Mouse (Mus musculus): Measurements from ENCODE around the gene Kif1b.
"Not testable (repeated sequence)": the region's sequence is repeated elsewhere in the genome, so short reads cannot be mapped to it uniquely, and the experiment has no call there.

The Kif1b gene

DNA sequence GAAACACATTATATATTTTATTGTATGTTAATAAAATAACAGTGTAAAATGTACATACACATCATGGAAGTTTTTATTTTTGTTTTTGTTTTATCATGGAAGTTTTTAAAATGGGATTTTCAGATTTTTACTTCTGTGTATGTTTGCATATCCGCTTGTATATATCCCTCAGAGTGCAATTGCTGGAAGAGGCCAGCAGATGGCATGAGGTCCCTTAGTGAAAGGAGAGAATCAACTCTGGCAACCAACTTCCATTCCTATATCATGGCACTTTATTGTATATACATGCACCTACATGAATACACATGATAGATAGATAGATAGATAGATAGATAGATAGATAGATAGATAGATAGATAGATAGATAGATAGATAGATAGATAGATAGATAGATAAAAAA is 34.4 kb downstream of the Kif1b start:
- DNase-seq (ENCODE audit: low read depth, low spot score) = peak; percentile 35

DNA sequence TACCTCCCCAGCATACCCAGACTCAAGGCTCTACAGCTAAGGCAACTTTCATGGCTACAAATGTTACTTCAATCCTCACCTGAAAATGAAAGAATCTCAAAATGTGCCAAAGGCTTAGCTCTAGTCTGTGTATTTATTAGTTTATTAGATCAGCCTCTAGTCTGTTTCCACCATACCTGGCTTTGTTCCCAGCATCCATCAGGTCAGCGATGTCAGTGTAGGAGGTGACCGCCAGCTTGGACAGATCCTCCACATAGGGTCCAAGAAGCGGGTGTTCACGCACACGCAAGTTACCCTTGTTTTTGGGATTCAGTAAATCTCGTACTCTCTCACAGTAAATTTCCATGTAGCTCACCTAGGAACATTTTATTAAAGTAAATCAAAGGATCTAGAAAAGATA is 37.0 kb downstream of the Kif1b start:
- no peak for DNase-seq (ENCODE audit: low read depth, low spot score)

DNA sequence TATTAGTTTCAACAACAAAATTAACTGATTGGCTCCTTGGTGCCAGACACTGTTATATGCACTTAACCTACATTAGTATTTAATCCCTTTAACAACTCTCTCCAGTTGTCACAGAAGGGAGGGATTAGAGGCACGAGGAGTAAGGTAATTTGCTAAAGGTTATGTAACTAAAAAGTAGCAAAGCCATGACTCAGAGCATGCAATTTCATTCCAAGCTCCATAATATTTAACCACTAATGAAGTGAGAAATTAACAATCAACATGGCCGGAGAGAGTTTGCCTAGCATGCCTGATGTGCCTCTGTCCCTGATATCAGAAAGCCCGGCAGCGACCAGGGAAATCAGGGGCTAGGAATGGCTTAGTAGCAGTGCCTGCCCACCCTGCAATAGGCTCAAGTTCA is 38.5 kb downstream of the Kif1b start:
- no peak for DNase-seq (ENCODE audit: low read depth, low spot score)

DNA sequence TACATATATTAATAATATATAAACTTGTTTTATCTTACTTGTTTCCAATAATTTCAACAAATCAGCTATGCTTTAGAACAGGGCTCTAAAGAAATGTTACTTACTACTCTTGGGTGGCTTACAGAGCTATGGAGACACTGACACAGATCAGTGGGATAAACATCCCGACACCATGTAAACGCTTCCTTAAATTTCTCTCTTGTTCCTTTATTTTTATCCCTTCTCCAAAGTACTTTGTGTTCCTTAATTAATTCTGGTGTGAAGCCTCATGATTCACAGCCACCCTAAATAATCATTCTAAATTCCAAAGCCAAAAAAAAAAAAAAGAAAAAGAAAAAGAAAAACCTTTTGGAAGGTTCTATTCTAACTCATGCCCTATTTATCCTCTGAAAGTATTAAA is 42.6 kb downstream of the Kif1b start:
- no peak for DNase-seq (ENCODE audit: low read depth, low spot score)

DNA sequence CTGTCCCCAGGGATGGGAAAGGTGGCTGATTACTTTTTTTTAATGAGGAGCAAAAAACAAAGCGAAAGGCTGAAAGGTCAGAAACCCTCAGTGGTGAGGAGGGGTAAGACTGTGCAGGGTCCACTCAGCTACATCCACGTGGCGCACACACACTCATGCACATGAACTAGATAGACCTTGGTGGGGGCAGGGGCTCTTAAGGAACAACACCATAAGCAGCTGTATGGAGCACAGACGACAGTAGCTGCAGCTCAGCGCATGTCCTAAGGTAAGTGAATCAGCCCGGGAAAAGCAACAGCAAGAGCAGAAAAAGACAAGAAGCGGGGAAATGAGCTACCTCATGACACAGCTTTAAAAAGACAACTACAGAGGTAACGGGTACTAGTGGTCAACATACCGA is 44.3 kb downstream of the Kif1b start:
- no peak for DNase-seq (ENCODE audit: low read depth, low spot score)

DNA sequence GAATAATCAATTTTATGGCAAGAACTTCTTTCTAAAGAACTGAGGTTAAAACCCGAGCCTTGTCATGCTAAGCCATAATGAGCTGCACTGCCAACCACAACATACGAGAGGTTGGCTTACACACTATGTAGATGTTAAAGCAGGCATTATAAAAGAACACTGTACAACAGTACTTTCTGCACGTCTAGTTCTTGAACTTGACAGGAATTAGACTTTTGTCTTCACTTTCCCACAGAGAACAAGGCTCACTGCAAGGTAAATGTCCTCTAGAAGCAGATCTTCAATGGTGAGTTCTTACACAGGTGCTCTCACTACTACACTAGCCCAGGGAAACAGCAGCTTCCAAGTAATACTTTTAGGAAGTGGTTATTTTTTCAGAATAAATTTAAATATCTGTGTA is 46.0 kb downstream of the Kif1b start:
- no peak for DNase-seq (ENCODE audit: low read depth, low spot score)

DNA sequence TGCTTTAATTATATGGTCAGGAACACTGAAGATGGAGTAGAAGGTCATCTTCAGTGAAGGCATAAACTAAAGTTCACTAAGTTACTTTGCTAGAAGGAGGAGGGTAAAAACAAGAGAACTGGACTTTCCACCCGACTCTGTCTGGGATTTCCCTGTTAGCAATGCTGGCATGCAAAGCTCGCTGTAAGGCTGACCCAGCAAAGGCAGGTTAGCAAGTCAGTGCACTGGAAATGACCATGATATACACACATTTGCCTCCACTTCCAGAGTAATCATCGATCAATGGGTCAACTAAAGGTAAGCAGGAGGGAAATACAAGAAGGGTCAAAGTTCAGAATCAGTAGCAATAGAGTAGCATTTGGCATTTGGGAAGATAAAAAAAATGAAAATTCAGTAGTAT is 46.6 kb downstream of the Kif1b start:
- DNase-seq (ENCODE audit: low read depth, low spot score) = no peak

DNA sequence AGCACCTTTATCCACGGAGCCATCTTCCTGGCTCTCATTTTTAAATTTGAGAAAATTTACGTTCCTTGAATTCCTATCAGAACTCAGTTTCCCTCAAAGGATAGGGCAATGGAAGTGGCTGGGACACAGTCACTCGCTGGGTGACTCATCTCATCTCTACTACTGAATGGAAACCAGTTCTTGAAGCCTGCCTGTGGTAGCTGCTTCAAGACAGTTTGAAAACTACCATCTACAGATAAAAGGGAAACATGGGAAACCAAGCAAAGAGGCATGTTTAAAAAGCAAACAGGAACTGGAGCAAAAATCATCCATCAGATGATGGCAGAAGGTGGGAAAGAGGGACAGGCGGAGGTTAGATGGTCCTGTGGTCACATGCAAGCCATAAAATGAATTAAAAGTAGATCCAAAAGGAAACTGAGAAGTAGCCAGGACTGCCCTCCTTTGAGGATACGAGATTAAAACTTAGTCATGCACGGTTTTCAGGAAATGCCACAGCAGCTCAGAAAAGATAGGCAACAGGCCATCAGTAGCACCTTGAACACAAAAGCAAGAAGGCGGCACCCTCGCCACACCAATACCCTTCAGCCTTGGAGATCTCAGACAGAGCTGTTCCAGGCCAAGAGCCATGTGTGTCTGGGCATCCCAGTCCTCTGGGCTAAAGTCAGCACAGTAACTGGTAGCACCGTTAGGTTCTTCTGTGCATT is 48.0 kb downstream of the Kif1b start:
- no peak for DNase-seq (ENCODE audit: low read depth, low spot score)

DNA sequence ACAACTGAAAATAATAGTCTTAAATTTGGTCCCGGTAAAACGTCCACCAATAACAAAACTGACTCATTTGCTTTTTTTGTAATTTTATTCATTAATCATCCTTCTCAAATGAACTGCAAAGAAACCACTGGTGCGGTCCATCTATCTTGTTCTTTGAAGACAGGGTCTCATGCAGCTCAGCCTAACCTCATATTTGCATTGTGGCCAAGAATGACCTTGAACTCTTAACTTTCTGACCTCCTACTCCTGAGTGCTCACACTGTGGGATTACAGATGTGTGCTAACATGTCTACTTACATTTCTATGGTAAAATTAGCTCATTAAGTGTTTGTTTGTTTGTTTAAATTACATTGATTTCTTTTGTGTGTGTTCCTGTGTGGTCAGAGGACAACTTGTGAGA is 48.6 kb downstream of the Kif1b start:
- DNase-seq (ENCODE audit: low read depth, low spot score) = no peak

DNA sequence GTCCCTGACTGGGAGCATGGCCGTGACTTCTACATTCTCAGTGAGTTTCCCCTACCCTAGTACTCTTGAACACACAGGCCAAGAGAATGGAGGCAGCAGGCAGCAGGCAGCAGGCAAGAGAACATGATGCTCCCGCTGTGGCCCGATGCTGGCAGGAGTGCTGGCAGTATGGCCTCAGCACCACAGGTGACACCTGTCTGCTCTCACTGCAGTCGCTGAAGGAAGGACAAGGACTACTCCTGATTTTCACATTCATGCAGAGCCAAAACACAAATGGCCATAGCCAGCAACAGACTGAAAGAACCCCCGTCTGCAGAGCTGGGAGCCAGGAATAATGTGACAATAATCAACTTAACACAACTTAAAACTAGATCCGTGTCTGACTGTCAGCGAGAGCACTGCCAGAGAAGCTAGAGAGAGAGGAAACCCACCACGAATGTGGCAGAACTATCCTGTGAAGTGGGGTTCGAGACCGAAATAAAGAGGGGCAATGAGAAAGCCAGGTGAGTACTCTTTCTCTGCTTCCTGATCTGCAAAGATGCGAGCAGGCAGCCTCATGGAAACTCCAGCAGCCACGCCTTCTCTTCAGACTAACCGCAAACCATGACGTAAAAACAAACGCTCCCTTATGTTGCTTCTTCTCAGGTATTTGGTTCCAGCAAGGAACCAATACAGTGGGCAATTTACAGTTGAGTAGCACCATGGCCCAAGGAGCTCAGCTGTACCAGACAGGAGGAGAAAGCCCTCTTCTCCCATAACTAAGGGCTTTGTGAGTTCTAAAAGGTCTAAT is 50.8 kb downstream of the Kif1b start:
- no peak for DNase-seq (ENCODE audit: low read depth, low spot score)

DNA sequence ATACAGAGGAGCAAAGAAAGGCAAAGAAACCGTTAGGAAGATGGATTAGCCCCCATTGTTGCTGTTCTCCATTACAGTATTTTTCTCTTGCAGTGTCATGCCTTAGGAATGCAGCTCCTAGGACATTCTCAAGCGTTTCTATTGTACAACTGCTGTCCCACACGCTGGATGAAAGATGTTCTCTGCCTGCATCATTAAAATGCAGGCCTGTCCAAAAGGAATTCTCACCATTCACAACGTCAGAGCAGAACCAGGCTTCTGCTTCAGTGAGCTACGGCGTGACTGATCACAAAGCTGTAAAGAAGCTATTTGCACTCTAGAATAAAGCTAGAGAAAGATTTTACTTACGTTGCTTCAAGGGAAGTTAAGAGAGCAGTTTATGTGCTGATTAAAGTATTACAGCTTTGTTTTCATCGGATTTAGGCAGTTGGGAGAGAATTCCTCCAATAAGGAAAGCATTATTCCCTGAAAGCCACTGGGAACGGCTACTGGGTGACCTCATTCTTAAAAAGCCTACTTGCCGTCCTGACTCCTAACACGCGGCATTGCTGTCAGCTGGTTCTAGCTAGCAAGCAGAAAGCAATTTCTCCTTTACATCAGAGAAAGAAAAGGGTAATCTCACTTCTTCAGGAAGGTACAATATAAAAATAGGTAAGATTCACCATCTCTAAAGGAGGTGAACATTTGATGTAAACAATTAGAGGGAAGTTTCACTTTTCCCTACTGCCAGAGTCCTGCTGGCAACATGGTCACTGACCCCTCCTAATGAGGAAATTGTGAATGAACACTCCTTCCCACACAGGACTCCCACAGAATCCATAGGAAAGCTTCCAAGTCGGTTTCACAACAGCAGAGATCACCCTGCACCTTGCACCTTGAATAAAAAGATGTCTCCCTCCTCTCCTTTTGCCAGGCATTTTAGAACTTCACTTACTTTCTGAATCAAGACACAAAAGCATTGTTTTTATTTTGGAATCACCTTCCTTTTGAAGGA is 51.9 kb downstream of the Kif1b start:
- DNase-seq (ENCODE audit: low read depth, low spot score) = no peak

DNA sequence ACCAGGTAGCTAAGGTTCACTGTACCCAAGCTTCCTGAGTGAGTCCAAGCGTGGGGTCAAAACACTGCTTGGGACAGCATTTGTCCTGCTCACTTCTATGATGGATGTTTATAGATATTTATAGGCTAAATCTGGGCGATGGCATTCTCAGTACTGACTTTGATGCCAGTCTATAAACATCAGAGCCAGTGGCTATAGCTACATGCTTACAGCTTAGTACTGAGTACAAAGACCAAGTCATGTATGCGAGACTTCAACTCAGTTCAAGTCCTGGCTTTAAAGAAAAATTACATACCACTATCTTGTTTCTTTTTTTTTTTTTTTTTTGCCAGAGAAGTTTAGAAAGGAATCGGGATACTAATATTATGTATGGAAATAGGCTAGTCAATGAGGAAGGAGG is 52.7 kb downstream of the Kif1b start:
- no peak for DNase-seq (ENCODE audit: low read depth, low spot score)

DNA sequence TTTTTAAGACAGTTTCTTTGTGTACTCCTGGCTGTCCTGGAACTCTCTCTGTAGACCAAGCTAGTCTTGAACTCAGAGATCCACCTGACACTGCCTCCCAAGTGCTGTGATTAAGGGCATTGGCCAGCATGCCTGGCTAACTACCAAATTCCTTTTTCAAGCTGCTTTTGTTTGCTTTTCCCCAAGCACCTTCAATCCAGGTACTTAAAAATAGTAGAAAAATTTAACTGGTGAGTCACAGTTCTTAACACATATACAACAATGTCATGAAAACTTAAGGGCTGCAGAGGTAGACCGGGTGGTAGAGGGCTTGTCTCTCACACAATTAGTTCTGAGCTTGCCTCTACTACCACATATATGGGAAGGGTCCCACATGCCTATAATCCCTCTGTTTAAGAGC is 58.2 kb downstream of the Kif1b start:
- no peak for DNase-seq (ENCODE audit: low read depth, low spot score)

DNA sequence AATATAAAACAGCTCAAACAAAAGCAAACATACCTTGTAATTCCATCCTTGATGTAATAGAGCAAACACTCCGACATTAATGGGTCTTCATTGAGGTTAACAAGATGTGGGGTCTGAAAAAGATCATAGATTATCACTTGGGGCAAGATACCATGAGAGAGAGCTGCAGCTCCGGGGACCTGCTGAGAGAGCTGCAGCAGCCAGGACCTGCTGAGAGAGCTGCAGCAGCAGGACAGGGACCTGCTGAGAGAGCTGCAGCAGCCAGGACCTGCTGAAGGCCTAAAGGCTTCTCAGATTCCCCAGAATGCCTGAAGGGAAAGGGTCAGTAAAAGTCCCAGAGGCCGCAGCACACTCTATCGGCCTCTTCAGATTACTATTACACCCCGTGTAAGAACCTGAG is 59.7 kb downstream of the Kif1b start:
- no peak for DNase-seq (ENCODE audit: low read depth, low spot score)

DNA sequence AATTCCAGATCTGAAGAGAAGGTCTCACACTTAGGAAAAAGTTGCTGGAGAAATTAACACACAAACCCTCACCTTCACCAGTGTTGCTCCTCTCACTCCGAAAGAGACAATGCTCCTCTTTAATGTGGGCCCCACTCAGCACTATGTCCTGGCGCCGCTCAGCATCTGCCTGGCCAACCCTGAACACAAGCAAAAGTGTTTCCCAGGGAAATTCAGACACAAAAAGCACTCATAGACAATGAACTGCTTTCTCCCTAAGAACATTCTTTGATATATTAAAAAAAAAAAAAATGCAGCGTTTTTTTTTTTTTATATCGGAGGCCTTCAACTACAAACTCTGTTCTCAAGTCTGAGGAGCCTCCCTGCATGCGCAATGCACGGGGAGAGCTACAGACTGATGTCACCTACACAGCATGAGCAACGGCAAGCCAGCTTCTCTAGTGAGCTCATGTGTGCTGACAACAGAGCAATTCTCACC is 60.3 kb downstream of the Kif1b start:
- DNase-seq (ENCODE audit: low read depth, low spot score) = no peak

DNA sequence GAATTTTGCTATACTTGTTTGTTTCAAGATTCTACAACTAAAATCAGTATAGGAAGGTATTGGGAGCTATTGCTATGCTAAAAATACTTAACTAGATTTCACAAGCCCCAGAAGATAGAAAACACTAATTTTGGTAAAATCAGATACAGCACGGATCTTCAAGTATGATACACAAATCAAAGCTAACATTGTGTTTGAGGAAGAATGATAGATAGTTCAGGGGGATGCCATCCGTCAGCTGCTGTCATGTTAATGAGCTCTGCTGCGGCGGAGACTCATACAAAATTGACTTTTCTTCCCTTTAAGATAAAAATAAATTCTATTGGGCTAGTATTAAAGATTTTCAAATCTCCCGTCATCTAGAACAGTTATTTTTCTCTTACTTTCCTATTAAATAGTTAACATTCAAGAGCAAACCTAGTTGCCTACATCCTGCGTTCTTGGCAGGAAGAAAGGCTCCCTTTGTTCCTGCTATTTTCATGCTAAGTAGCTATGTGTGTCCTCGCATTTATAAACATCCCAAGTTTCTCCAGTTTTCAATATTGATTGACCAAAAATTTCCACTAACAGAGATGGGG is 60.8 kb downstream of the Kif1b start:
- no peak for DNase-seq (ENCODE audit: low read depth, low spot score)

DNA sequence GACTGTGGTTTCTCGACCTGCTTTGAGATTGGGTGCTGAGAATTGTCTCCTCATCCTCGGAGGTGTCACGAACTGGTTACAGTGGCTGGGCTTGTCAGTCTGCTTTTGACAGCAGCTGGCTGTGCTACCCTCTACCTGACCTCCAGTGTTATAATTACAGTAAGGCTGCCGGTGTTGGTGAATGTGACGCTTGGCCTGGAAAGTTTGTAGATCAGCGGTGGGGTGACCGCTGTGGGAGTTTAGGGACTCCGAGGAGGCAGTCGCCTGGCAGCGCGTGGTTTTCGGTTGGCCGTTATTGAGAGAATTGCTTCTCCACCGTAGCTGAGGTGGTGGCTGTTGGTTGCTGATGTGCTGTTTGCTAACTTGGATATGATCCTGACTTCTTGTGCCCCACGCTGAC is 70.5 kb downstream of the Kif1b start:
- no peak for DNase-seq (ENCODE audit: low read depth, low spot score)

DNA sequence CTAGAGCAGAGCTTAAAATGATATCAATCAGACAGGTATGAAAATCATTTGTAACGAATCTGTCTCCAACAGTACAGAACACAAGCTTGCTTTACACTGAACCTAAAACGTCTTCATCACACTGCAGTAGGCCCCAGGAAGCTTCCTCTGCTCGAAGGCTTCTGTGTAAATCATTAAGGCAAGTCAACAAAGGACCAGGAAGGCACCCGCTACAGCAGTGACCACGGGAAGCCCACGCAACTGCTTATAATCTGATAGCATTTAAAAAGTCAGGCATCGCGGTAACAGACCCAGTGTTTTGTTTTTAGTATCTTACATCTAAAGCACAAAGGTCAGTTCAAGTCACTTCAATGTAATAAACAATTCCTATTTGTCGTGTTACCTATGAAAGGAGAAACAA is 73.6 kb downstream of the Kif1b start:
- no peak for DNase-seq (ENCODE audit: low read depth, low spot score)

DNA sequence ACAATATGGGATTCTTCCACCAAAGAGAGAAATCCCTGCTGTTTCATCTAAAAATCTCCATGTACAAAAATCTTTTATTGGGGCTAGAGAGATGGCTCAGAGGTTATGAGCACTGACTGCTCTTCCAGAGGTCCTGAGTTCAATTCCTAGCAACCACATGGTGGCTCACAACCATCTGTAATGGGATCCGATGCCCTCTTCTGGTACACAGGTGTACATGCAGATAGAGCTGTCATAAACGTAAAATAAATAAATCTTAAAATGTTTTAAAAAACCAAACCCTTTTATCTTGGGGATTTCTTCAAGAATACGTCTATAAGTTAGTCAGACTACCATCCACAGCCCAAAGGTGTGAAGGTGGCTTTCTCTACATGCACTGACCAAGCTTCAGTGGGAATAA is 78.8 kb downstream of the Kif1b start:
- not testable (repeated sequence) for DNase-seq (ENCODE audit: low read depth, low spot score)

DNA sequence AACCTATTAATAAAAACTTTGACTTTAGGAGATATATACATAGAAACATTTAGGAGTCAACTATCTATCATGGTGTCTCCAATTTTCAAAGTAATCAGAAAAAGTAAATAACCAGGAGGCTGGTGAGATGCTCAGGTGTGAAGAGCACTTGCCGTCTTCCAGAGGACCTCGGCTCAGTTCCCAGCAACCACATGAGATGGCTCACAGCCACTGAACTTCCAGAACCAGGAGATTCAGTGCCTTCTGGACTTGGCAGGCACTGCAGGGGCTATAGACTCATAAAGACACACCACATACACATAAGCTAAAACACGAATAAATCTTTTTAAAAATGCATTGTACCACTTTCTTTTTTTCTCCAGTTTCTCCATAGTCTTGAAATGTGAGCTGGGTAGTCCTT is 79.2 kb downstream of the Kif1b start:
- no peak for DNase-seq (ENCODE audit: low read depth, low spot score)

DNA sequence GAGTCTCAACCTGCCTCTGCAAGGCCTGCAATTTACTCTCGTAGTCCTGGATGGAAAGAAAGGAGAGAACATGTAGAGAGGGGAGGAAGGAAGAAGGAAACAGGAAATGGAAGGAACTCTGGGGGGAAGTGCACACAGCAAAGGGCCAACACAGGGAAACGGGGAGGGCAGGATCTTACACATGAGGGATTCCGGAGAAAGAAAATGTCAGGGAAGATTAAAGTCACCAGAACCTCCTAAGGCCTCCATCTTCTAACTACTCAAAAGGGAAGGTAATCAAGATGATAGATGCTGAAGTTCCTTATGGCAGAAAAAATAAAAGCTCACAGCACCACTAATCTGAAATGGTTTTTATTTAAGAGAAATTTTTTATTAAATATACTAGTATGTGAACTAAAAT is 81.2 kb downstream of the Kif1b start:
- no peak for DNase-seq (ENCODE audit: low read depth, low spot score)

DNA sequence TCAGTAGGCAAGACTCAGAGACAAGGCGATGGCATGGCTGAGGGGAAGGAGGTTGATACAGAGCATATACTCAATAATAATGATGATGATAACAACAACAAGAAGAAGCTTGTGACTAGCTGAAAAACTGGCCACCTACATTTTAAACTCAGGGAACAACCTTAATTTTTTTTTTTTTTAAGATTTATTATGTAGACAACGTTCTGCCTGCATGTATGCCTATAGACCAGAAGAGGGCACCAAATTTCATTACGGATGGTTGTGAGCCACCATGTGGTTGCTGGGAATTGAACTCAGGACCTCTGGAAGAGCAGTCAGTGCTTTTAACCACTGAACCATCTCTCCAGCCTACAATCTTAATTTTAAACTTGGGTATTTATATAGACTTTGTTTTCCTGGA is 84.0 kb downstream of the Kif1b start:
- no peak for DNase-seq (ENCODE audit: low read depth, low spot score)
